Mouse (Mus musculus): ENCODE measurements around the gene Gtpbp1.

DNA sequence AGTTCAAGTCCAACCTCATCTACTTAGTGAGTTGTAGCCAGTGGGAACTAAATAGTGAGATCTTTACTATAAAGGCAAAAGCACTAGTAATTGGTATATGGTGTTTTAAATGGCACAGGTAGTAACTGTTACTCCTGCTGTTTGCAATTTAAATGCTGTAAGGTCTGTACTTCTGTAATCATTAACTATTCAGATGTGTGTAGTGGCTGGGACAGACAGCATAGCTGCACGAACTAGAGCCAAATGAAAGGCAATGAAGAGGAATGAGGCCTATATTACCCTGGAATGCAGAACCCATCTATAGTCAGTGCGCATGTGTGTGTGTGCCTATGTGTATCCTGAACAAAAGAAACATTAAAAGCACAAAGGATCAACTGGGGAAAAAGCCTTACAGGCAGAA is 12.7 kb upstream of the Gtpbp1 start:
- TF ChIP-seq CTCF (IDR thresholded peaks at IDR 0.05; ENCODE audit: low read depth) = no peak
- no peak for TF ChIP-seq EP300 (optimal IDR thresholded peaks at IDR 0.05)
